Mouse (Mus musculus) neural tube, embryonic 11.5 days (tissue): ENCODE results near the gene Ifi206. TPM values are rescaled to one million over a fixed set of nuclear protein-coding genes. Genes with fewer than 3 reads are reported as not detected.
"Not testable (repeated sequence)": the region's sequence is repeated elsewhere in the genome, so short reads cannot be mapped to it uniquely, and the experiment has no call there.

Source experiments
- ATAC-seq: fragments of 200-750 bp; cut with Nextera tagmentation; 2 replicates; pipeline ENCODE4 v1.8.0; 2017; ENCODE audit warnings: moderate number of reproducible peaks, mild to moderate bottlenecking, moderate TSS enrichment, moderate library complexity; ENCODE audit not compliant: insufficient read depth, low FRiP score, low TSS enrichment
- DNase-seq: peaks from one replicate; pipeline ENCODE4 v3.0.0-alpha.2; 2015; ENCODE audit warnings: low spot score
- H3K27ac ChIP-seq: fragments of 300-500 bp; sonication (generic); 2 replicates; pipeline ENCODE4 v1.5.1; 2014; ENCODE audit warnings: low read depth, mild to moderate bottlenecking, low read length
- H3K27me3 ChIP-seq: fragments of 300-500 bp; sonication (generic); 2 replicates; pipeline ENCODE4 v1.6.1; 2014; ENCODE audit warnings: mild to moderate bottlenecking, low read length, mixed read lengths; ENCODE audit not compliant: control insufficient read depth, insufficient read depth
- H3K36me3 ChIP-seq: fragments of 300-500 bp; sonication (generic); 2 replicates; pipeline ENCODE4 v1.6.1; 2014; ENCODE audit warnings: mild to moderate bottlenecking, low read length, moderate library complexity, mixed read lengths; ENCODE audit not compliant: control insufficient read depth, insufficient read depth
- H3K4me1 ChIP-seq: fragments of 300-500 bp; sonication (generic); 2 replicates; pipeline ENCODE4 v1.6.1; 2014; ENCODE audit warnings: low read length, mixed read lengths; ENCODE audit not compliant: control insufficient read depth, insufficient read depth
- H3K4me2 ChIP-seq: fragments of 300-500 bp; sonication (generic); 2 replicates; pipeline ENCODE4 v1.6.1; 2014; ENCODE audit warnings: low read depth, mild to moderate bottlenecking, moderate library complexity
- H3K4me3 ChIP-seq: fragments of 300-500 bp; sonication (generic); 2 replicates; pipeline ENCODE4 v1.5.1; 2014; ENCODE audit warnings: low read depth, low read length
- H3K9ac ChIP-seq: fragments of 300-500 bp; sonication (generic); 2 replicates; pipeline ENCODE4 v1.6.1; 2014; ENCODE audit warnings: mild to moderate bottlenecking, low read length
- H3K9me3 ChIP-seq: fragments of 300-500 bp; sonication (generic); 2 replicates; pipeline ENCODE4 v1.6.1; 2016; ENCODE audit warnings: low read length; ENCODE audit not compliant: control insufficient read depth
- WGBS: fragments of 180-500 bp; shearing (Covaris S2); extraction: QIAGEN DNeasy Blood & Tissue Kit; methylation state at CpG from one replicate; pipeline ENCODE4 v1.1.7; 2014; 5-methylcytosine and 5-hydroxymethylcytosine counted together
- polyA plus RNA-seq: library from polyadenylated mRNA; unstranded; fragments of >200 nt; fragmentation: Nextera tagmentation; extraction: Ambion mirVana; gene quantifications from 2 replicates; pipeline ENCODE4 v1.2.1, GENCODE M21; 2014

Ifi206 gene
- not detected in 2 replicates for polyA plus RNA-seq

DNA sequence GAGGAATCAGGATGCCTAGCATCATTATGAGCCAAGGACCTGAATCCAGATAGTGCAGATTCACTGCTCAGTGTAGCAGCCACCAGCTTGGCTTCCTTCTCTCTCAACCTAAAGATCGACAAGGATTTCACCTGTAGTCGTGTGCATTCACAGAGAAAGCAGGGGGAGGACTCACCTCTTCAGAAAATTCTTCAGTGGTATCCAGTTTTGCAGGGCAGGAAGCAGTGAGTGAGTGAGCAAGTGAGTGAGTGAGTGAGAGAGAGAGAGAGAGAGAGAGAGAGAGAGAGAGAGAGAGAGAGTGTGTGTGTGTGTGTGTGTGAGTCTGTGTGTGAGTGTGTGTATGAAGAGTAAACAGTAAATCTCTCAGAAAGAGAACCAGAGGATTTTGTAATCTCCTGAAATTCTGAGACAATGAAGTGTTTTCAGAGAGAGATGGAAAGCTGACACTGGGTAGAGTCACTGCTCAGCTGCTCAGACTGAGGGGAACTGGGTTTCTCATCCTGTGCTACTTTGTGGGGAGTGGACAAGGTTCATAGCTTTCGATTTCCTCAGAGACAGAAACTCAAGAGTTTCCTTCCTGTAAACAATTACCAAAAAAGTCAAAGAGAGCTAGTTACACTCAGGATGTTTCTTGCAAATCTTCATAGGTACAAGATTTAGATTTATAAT, at the start of gene Ifi206:
Gene Ifi206, minus strand, starts transcription at position 230 of the 669 bp plus-strand sequence.
- ATAC-seq, H3K27me3 ChIP-seq, H3K9me3 ChIP-seq, H3K9ac ChIP-seq, DNase-seq, H3K36me3 ChIP-seq, H3K4me1 ChIP-seq, H3K4me3 ChIP-seq, H3K27ac ChIP-seq, H3K4me2 ChIP-seq: not testable (repeated sequence)
- 74% methylated on average over 3 of the region's 3 CpGs for WGBS

DNA sequence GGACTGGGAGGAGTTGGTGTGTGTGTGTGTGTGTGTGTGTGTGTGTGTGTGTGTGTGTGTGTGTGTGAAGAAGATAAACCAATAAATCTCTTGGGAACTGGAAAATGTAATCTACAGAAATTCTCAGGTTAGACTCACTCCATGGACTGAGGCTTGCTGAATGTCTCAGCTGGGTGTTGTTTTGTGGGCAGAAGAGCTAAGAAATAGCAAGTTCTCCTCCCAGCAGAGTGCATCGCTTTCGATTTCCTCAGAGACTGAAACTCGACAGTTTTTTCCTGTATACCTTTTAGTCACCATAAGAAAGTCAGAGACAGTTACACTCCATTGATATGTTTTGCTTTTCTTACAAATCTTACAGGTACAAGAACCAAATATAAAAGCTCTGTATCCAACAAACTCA, 45.0 kb upstream of the Ifi206 start, which contains the start of gene Ifi214:
Gene Ifi214, minus strand, starts transcription at position 167 of the 400 bp plus-strand sequence.
- not testable (repeated sequence) for DNase-seq, H3K4me2 ChIP-seq, H3K9me3 ChIP-seq, H3K27ac ChIP-seq, H3K4me1 ChIP-seq, H3K4me3 ChIP-seq, ATAC-seq, H3K36me3 ChIP-seq, H3K9ac ChIP-seq, H3K27me3 ChIP-seq
- WGBS: 96% methylated on average over 3 of the region's 3 CpGs

DNA sequence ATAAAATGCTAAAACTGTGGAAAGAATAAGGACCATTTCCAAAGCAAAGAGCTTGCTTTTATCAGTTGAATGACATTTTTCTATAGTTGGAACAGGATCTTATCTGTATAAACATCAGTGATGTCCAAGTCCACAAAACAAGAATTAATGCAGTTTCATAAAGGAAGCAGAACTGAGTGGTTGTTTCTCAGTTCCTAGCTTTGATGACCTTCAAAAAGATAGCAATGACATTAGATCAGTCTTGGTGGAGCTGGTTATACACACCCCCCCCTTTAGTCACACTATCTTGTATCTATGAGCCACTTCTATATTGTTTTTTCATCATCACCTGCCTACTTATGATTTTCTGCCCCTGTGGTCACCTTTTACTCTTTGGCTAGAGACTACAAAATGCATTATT, 30.6 kb upstream of the Ifi206 start:
- Histone ChIP-seq H3K36me3 (no peaks in the 10 kb centered on the region), H3K9ac (no peak overlapping the region), H3K27ac (no peak overlapping the region), H3K4me2 (no peak overlapping the region), H3K9me3 (no peaks in the 10 kb centered on the region), H3K4me3 (no peak overlapping the region), H3K27me3 (no peaks in the 10 kb centered on the region), H3K4me1 (no peaks in the 10 kb centered on the region)
- ATAC-seq: no peak
- no peak for DNase-seq

DNA sequence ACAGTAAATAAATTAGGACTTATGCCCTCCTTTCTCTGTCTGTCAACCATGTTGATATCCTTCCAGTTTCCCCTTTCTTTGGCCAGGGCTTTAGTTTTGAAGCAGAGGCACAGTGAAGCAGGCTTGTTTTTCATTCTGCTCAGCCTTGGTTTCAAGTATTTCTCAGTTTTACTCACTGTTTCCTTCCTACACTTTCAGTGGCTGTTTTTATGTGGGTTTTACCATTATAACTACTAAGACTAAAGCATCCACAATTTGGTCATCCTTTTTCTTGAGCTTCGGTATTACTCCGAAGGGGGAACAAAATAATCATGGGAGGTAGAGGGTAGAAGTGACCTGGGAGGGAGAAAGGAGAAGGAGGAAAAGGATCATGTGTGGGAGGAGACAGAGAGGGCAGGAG, 19.8 kb upstream of the Ifi206 start:
- ATAC-seq: not testable (repeated sequence)

DNA sequence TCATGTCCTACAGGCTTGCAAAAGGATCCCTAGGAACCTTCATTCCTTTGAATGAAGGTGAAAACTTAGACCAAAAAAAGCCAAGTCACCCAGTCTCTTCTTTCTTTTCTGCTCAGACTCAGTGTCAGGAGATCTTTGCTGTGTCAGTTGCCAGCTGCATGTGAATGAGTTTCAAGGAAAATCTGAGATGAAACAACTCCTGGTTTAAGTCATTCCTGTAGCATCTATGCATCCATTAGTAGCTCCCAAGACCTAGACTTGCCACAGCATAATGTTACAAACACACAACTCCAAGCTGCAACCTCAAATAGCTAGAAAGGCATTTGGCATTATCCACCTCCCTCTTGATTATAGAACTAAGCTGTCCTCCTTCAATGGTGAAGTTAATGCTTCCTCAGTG, 642 bp upstream of the Ifi206 start:
- H3K4me2 ChIP-seq, H3K4me3 ChIP-seq, H3K27me3 ChIP-seq, DNase-seq, H3K4me1 ChIP-seq, H3K9me3 ChIP-seq, H3K27ac ChIP-seq, H3K36me3 ChIP-seq, H3K9ac ChIP-seq, ATAC-seq: not testable (repeated sequence)

More for the DNA sequence above, 19.8 kb upstream of the Ifi206 start:
- H3K9ac ChIP-seq, H3K27me3 ChIP-seq, H3K4me2 ChIP-seq, H3K4me1 ChIP-seq, DNase-seq, H3K4me3 ChIP-seq, H3K27ac ChIP-seq, H3K9me3 ChIP-seq, H3K36me3 ChIP-seq: not testable (repeated sequence)
- WGBS: 92% methylated on average over 2 of the region's 2 CpGs

DNA sequence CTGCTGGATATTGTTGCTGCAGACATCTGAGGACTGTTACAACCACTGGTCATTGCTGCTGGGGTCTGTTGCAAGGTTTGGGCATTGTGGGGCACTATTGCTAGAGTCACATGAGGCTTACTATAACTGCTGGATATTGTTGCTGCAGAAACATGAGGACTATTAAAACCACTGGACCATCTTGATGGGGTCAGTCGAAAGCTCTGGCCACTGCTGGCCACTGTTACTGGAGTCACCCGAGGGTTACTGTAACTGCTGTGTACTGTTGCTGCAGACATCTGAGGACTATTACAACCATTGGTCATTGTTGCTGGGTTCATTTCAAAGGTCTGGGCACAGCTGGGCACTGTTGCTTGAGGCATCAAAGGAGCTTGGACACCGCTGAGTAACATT, 9.7 kb downstream of the Ifi206 start:
- 82% methylated on average over 3 of the region's 3 CpGs for WGBS
- ATAC-seq, H3K27ac ChIP-seq, DNase-seq, H3K9ac ChIP-seq, H3K4me2 ChIP-seq, H3K4me1 ChIP-seq, H3K9me3 ChIP-seq, H3K27me3 ChIP-seq, H3K36me3 ChIP-seq, H3K4me3 ChIP-seq: not testable (repeated sequence)

DNA sequence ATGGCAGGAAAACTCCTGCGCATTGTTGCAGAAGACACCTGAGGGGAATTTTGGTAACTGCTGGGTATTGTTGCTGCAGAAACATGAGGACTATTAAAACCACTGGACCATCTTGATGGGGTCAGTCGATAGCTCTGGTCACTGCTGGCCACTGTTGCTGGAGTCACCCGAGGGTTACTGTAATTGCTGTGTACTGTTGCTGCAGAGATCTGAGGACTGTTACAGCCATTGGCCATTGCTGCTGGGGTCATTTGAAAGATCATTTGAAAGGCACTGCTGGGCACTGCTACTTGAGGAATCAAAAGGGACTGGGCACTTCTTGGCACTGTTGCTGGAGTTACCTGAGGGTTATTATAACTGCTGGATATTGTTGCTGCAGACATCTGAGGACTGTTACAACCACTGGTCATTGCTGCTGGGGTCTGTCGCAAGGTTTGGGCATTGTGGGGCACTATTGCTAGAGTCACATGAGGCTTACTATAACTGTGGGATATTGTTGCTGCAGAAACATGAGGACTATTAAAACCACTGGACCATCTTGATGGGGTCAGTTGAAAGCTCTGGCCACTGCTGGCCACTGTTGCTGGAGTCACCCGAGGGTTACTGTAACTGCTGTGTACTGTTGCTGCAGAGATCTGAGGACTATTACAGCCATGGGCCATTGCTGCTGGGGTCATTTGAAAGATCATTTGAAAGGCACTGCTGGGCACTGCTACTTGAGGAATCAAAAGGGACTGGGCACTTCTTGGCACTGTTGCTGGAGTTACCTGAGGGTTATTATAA, 10.3 kb downstream of the Ifi206 start:
- 85% methylated on average over 5 of the region's 5 CpGs for WGBS
- H3K4me2 ChIP-seq, H3K36me3 ChIP-seq, H3K27me3 ChIP-seq, ATAC-seq, DNase-seq, H3K4me3 ChIP-seq, H3K9ac ChIP-seq, H3K9me3 ChIP-seq, H3K4me1 ChIP-seq, H3K27ac ChIP-seq: not testable (repeated sequence)

DNA sequence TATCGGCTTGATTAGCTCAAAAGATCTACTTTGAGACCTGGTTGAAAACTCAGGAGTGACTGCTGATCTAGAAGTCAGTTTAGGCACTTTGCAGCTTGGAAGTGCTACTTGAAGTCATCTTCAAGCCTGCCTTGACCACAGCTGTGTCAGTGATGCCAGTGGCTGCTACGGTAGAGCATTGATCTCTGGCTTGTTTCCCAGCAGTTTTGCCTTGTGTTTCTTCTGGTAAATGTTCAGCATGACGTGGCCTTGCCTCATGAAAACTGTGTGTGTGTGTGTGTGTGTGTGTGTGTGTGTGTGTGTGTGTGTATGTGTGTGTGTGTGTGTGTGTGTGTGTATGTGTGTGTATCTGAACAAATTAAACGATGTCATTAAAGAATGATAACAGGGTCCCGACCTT, 34.1 kb downstream of the Ifi206 start:
- Histone ChIP-seq H3K4me1 (0 out of 2 replicates have a peak, but pooled peaks cover 3% of the 10 kb centered on the region), H3K27me3 (no peaks in the 10 kb centered on the region), H3K4me3 (no peak overlapping the region), H3K36me3 (no peaks in the 10 kb centered on the region), H3K27ac (no peak overlapping the region), H3K4me2 (no peak overlapping the region), H3K9ac (no peak overlapping the region), H3K9me3 (no peaks in the 10 kb centered on the region)
- WGBS: 80% methylated on average over 5 of the region's 5 CpGs
- no peak for ATAC-seq
- DNase-seq: no peak
